Mouse (Mus musculus): Measurements from ENCODE around the gene Gm45213. TPM values are rescaled to one million over a fixed set of nuclear protein-coding genes. Genes with fewer than 3 reads are reported as not detected.

Gm45213 gene
- not detected in 2 replicates for polyA plus RNA-seq (2011; ENCODE audit: insufficient read length, low read depth, missing spikeins)

- Histone ChIP-seq H3K4me1 (ENCODE audit: control insufficient read depth, insufficient read depth, low read length) (no peaks in the 10 kb centered on the region), H3K4me3 (ENCODE audit: insufficient read depth, low read length) (no peak within 1 kb of the TSS), H3K27ac (ENCODE audit: insufficient read depth, low read length) (no peak within 1 kb of the TSS)
- TF ChIP-seq CTCF (IDR thresholded peaks at IDR 0.05; ENCODE audit: borderline replicate concordance, insufficient read depth, low read length) (no peak), POLR2A (IDR thresholded peaks at IDR 0.05; ENCODE audit: low read depth, low read length) (no peak)
These were observed at the start of gene Gm45213 for GRCm38 (mm10) chr7:66043552-66044459. TSS of gene Gm45213 (plus strand) at chr7:66043602.

GRCm38 (mm10) chr7:66001035-66001754 is 42.2 kb upstream of the Gm45213 start:
- TF ChIP-seq POLR2A (IDR thresholded peaks at IDR 0.05; ENCODE audit: low read depth, low read length) (no peak), CTCF (IDR thresholded peaks at IDR 0.05; ENCODE audit: borderline replicate concordance, insufficient read depth, low read length) (no peak)
- no peak overlapping the region for H3K27ac ChIP-seq (ENCODE audit: insufficient read depth, low read length)
- no peak overlapping the region for H3K4me3 ChIP-seq (ENCODE audit: insufficient read depth, low read length)
- H3K4me1 ChIP-seq (ENCODE audit: control insufficient read depth, insufficient read depth, low read length): no peaks in the 10 kb centered on the region

GRCm38 (mm10) chr7:66001797-66002196 is 41.6 kb upstream of the Gm45213 start:
- Histone ChIP-seq H3K4me1 (ENCODE audit: control insufficient read depth, insufficient read depth, low read length) (no peaks in the 10 kb centered on the region), H3K4me3 (ENCODE audit: insufficient read depth, low read length) (no peak overlapping the region), H3K27ac (ENCODE audit: insufficient read depth, low read length) (no peak overlapping the region)
- TF ChIP-seq POLR2A (IDR thresholded peaks at IDR 0.05; ENCODE audit: low read depth, low read length) (no peak), CTCF (IDR thresholded peaks at IDR 0.05; ENCODE audit: borderline replicate concordance, insufficient read depth, low read length) (no peak)

GRCm38 (mm10) chr7:66003447-66003846 is 40.0 kb upstream of the Gm45213 start:
- TF ChIP-seq CTCF (IDR thresholded peaks at IDR 0.05; ENCODE audit: borderline replicate concordance, insufficient read depth, low read length) (no peak), POLR2A (IDR thresholded peaks at IDR 0.05; ENCODE audit: low read depth, low read length) (no peak)
- Histone ChIP-seq H3K27ac (ENCODE audit: insufficient read depth, low read length) (no peak overlapping the region), H3K4me3 (ENCODE audit: insufficient read depth, low read length) (no peak overlapping the region), H3K4me1 (ENCODE audit: control insufficient read depth, insufficient read depth, low read length) (no peaks in the 10 kb centered on the region)

- no peak for TF ChIP-seq CTCF (IDR thresholded peaks at IDR 0.05; ENCODE audit: borderline replicate concordance, insufficient read depth, low read length)
- TF ChIP-seq POLR2A (IDR thresholded peaks at IDR 0.05; ENCODE audit: low read depth, low read length): no peak
- no peak overlapping the region for H3K4me3 ChIP-seq (ENCODE audit: insufficient read depth, low read length)
- no peaks in the 10 kb centered on the region for H3K4me1 ChIP-seq (ENCODE audit: control insufficient read depth, insufficient read depth, low read length)
- H3K27ac ChIP-seq (ENCODE audit: insufficient read depth, low read length): no peak overlapping the region
These were observed 39.4 kb upstream of the Gm45213 start for GRCm38 (mm10) chr7:66003865-66004638.

- no peak for TF ChIP-seq POLR2A (IDR thresholded peaks at IDR 0.05; ENCODE audit: low read depth, low read length)
- TF ChIP-seq CTCF (IDR thresholded peaks at IDR 0.05; ENCODE audit: borderline replicate concordance, insufficient read depth, low read length): no peak
- Histone ChIP-seq H3K27ac (ENCODE audit: insufficient read depth, low read length) (no peak overlapping the region), H3K4me1 (ENCODE audit: control insufficient read depth, insufficient read depth, low read length) (no peaks in the 10 kb centered on the region), H3K4me3 (ENCODE audit: insufficient read depth, low read length) (no peak overlapping the region)
These were observed 38.3 kb upstream of the Gm45213 start for GRCm38 (mm10) chr7:66005066-66005465.

- Histone ChIP-seq H3K27ac (ENCODE audit: insufficient read depth, low read length) (no peak overlapping the region), H3K4me3 (ENCODE audit: insufficient read depth, low read length) (no peak overlapping the region), H3K4me1 (ENCODE audit: control insufficient read depth, insufficient read depth, low read length) (no peaks in the 10 kb centered on the region)
- TF ChIP-seq POLR2A (IDR thresholded peaks at IDR 0.05; ENCODE audit: low read depth, low read length) (no peak), CTCF (IDR thresholded peaks at IDR 0.05; ENCODE audit: borderline replicate concordance, insufficient read depth, low read length) (no peak)
These were observed 35.1 kb upstream of the Gm45213 start for GRCm38 (mm10) chr7:66008161-66008891.

GRCm38 (mm10) chr7:66008892-66009273 is 34.5 kb upstream of the Gm45213 start:
- H3K4me3 ChIP-seq (ENCODE audit: insufficient read depth, low read length): no peak overlapping the region
- no peak overlapping the region for H3K27ac ChIP-seq (ENCODE audit: insufficient read depth, low read length)
- TF ChIP-seq POLR2A (IDR thresholded peaks at IDR 0.05; ENCODE audit: low read depth, low read length) (no peak), CTCF (IDR thresholded peaks at IDR 0.05; ENCODE audit: borderline replicate concordance, insufficient read depth, low read length) (no peak)
- no peaks in the 10 kb centered on the region for H3K4me1 ChIP-seq (ENCODE audit: control insufficient read depth, insufficient read depth, low read length)

GRCm38 (mm10) chr7:66010518-66010917 is 32.9 kb upstream of the Gm45213 start:
- Histone ChIP-seq H3K4me3 (ENCODE audit: insufficient read depth, low read length) (no peak overlapping the region), H3K27ac (ENCODE audit: insufficient read depth, low read length) (no peak overlapping the region), H3K4me1 (ENCODE audit: control insufficient read depth, insufficient read depth, low read length) (no peaks in the 10 kb centered on the region)
- no peak for TF ChIP-seq CTCF (IDR thresholded peaks at IDR 0.05; ENCODE audit: borderline replicate concordance, insufficient read depth, low read length)
- TF ChIP-seq POLR2A (IDR thresholded peaks at IDR 0.05; ENCODE audit: low read depth, low read length): no peak

Data from embryonic fibroblast, embryonic 13.5 days (primary cell).